Mouse (Mus musculus) layer of hippocampus, adult 9-11 months (tissue): ENCODE measurements at regions not wholly inside any gene's neighbourhood (a gene's known extent, or its start where the extent isn't known, plus 50 kb on each side); places are given as distances from the start of the nearest gene placed in this dataset.

Source experiments
- DNase-seq: peaks from one replicate; pipeline ENCODE4 v3.0.0; 2022

- no peak for DNase-seq
Measured at GRCm38 (mm10) chr6:93094730-93095360, 151.6 kb upstream of the Adamts9 start.

- DNase-seq: peak; percentile 26
Measured at GRCm38 (mm10) chr6:93093770-93094169, 150.5 kb upstream of the Adamts9 start.

- DNase-seq: no peak
Measured at GRCm38 (mm10) chr6:93087329-93087728, 144.0 kb upstream of the Adamts9 start.

GRCm38 (mm10) chr6:93084286-93084685 lies 141.0 kb upstream of the Adamts9 start:
- no peak for DNase-seq

- DNase-seq: no peak
Measured at GRCm38 (mm10) chr6:93083716-93084115, 140.4 kb upstream of the Adamts9 start.

- no peak for DNase-seq
Measured at GRCm38 (mm10) chr6:93082205-93082604, 138.9 kb upstream of the Adamts9 start.

GRCm38 (mm10) chr6:93076681-93077080 lies 133.4 kb upstream of the Adamts9 start:
- DNase-seq: no peak

- DNase-seq: no peak
Measured at GRCm38 (mm10) chr6:93075867-93076266, 132.6 kb upstream of the Adamts9 start.

- DNase-seq: no peak
Measured at GRCm38 (mm10) chr6:93075011-93075410, 131.7 kb upstream of the Adamts9 start.

GRCm38 (mm10) chr6:93070916-93071315 lies 127.6 kb upstream of the Adamts9 start:
- no peak for DNase-seq

- no peak for DNase-seq
Measured at GRCm38 (mm10) chr6:93067808-93068207, 124.5 kb upstream of the Adamts9 start.

- no peak for DNase-seq
Measured at GRCm38 (mm10) chr6:93066553-93067376, 123.5 kb upstream of the Adamts9 start.

GRCm38 (mm10) chr6:93065917-93066552 lies 122.7 kb upstream of the Adamts9 start:
- DNase-seq: no peak

GRCm38 (mm10) chr6:93065366-93065765 lies 122.1 kb upstream of the Adamts9 start:
- no peak for DNase-seq

- no peak for DNase-seq
Measured at GRCm38 (mm10) chr6:93064366-93064765, 121.1 kb upstream of the Adamts9 start.

GRCm38 (mm10) chr6:93061741-93062140 lies 118.4 kb upstream of the Adamts9 start:
- DNase-seq: no peak

GRCm38 (mm10) chr6:93045524-93045923 lies 102.2 kb upstream of the Adamts9 start:
- no peak for DNase-seq

GRCm38 (mm10) chr6:93041041-93041440 lies 97.7 kb upstream of the Adamts9 start:
- DNase-seq: no peak

GRCm38 (mm10) chr6:93031812-93032330 lies 88.6 kb upstream of the Adamts9 start:
- no peak for DNase-seq

GRCm38 (mm10) chr6:93026068-93027022 lies 83.1 kb upstream of the Adamts9 start:
- DNase-seq: no peak

GRCm38 (mm10) chr6:93014534-93014933 lies 71.2 kb upstream of the Adamts9 start:
- DNase-seq: no peak

- no peak for DNase-seq
Measured at GRCm38 (mm10) chr6:93011906-93012305, 68.6 kb upstream of the Adamts9 start.
